Mouse (Mus musculus) layer of hippocampus, adult 6 months (tissue): ENCODE measurements around the gene Ppm1e. TPM values are rescaled to one million over a fixed set of nuclear protein-coding genes. Genes with fewer than 3 reads are reported as not detected.

Source experiments
- long read RNA-seq, 2 experiments: library from polyadenylated mRNA; unstranded; transcript quantifications; one replicate each; pipeline ENCODE4 v2.0.0; 2019 to 2020
- polyA plus RNA-seq: library from polyadenylated mRNA; unstranded; fragments of <200 nt; fragmentation: Nextera tagmentation; gene quantifications from 2 replicates; pipeline ENCODE4 v1.2.3, GENCODE M21; 2021

The Ppm1e gene
- polyA plus RNA-seq, result 17.6 and 18.2 TPM in 2 replicates
- long read RNA-seq, experiment 1, partial matches to known transcripts, result 2 of 65 reads
- long read RNA-seq, experiment 1, other reads (novel, unspliced or antisense), result 63 of 65 reads
- long read RNA-seq, experiment 2, full-length matches to known transcripts, result 29 of 117 reads
- long read RNA-seq, experiment 2, partial matches to known transcripts, result 10 of 117 reads
- long read RNA-seq, experiment 2, other reads (novel, unspliced or antisense), result 78 of 117 reads

DNA sequence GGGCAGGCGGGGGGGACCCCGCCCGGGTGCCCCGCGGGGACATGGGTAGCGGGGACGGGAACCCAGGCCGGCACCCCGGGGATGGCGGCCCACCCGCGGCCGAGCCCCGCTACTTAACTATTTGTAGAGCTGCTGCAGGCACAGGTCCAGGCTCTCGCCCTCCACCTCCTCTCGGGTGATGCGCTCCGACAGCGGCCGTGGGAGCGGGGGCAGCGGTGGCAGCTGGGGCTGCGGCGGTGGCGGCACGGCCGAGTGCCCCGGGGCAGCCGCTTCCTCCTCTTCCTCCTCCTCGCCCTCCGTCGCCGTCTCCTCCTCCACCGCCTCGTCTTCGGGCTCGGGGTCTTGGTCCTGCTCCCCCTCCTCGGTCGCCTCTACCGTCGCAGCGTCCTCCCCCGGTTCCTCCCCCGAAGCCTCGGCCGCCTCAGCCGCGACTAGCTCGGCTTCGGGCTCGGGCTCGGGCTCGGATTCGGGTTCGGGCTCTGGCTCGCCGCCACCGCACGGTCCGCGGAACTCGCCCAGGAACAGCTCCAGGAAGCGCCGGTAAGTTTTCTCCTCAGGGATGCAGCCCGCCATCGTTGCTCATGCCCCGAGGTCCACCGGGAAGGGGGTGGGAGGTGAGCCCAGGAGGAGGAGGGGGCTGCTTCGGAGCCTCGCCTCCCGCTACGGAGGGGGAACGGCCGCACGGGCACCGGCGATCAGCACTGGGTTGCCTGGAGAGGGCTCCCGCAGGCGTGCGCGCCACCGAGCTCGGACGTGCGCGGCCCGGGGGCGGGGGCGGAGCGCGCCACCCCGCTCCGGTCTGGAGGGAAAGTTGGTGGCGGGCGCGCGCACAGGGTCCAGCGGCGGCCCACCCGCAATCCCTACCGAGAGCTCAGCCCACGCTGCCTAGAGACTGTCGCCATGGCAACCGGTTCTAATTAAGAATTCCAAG, at the start of gene Ppm1e:
Ppm1e (minus strand) TSS at position 693 of the 931 bp plus-strand sequence.

DNA sequence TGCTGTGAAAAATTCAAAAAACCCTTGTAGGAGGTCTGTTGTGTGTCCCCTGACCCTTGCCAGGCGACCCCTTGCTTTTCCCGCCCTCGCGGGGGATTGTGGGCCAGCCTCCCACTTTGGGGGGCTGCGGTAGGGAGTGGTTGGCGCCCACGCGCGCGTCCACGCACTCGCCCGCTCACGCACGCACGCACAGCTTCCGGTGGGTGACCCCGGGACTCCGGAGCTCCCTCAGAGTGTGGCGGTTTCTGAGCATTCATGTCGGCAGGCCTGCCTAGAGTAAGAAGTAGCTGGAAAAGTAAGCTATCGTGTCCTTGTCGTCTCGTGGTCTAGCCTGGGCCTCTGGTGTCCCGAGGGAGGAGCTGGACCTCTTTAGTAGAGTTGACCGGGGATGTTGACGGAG, 46.1 kb upstream of the Ppm1e start, which contains the start of the genes Rad51c and Tex14:
Rad51c (minus strand) TSS at position 79 of the 400 bp plus-strand sequence.
Tex14 (plus strand) TSS at position 190 of the 400 bp plus-strand sequence.

Other genes starting within 250 kb of the Ppm1e start
- 6.8 and 8.1 TPM in 2 replicates for gene Ska2, start 249.8 kb downstream of the Ppm1e start, polyA plus RNA-seq
- 64.8 and 75.8 TPM in 2 replicates for gene Trim37, start 231.9 kb downstream of the Ppm1e start, polyA plus RNA-seq
- 1.4 and 1.9 TPM in 2 replicates for gene Rad51c, start 45.9 kb upstream of the Ppm1e start, polyA plus RNA-seq
- 0.08 and 0.31 TPM in 2 replicates for gene Tex14, start 46.0 kb upstream of the Ppm1e start, polyA plus RNA-seq
- gene Gm11492, start 207.6 kb upstream of the Ppm1e start, polyA plus RNA-seq, result not detected in 2 replicates
- gene Sept4, start 209.9 kb upstream of the Ppm1e start, polyA plus RNA-seq, result 171 and 207 TPM in 2 replicates
- gene Mtmr4, start 233.1 kb upstream of the Ppm1e start, polyA plus RNA-seq, result 11.0 and 12.7 TPM in 2 replicates